Mouse (Mus musculus): ENCODE results near the gene Gpr137.
"Not testable (repeated sequence)": the region's sequence is repeated elsewhere in the genome, so short reads cannot be mapped to it uniquely, and the experiment has no call there.

Gpr137 gene

DNA sequence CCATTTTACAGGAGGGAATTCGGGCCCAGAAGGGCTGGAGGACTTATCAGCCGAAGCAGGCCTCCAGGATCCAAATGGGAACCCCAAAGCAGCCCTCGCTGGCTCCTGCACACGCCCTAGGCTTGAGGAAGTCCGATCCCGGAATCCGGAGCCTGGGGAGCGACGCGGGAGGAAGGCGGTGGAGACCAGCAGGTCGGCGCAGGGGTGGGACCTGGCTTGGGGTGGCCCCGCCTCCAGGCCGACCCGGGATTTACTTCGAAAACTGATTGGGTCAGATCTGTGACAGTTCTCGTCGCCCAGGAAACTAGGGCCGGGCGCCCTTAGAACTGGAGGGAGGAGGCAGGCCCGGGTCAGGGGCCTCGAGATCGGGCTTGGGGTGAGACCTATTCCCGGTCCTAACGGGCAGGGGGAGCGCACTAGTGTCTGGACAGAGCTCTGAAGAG, at the start of gene Gpr137:
Gpr137 (minus strand) TSS at position 232 of the 443 bp plus-strand sequence.
- in situ Hi-C loops (cut with MboI), result no loop called here

- in situ Hi-C loops (cut with MboI), result not testable (repeated sequence)
Measured at GRCm38 (mm10) chr19:6991166-6991565, 48.9 kb upstream of the Gpr137 start.

DNA sequence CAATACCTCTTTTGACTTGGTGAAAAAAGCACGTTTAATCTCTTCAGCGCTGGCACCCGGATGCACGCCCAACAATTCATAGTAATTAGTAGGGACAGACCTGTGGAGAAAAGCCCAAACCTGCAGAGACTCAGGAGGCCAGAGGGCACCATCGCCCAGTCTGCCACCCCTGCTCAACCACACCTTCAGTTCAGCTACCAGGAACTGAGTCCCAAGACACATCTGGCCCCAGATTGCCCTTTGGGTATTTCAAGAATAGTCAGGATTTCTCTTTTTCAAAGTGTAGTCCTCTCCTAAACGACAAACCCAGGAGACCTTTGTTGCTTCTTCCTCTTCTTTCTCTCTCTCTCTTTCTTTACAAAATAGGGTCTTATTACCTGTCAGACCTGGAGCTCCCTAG, 48.4 kb upstream of the Gpr137 start:
- in situ Hi-C loops (cut with MboI), result no loop called here

GRCm38 (mm10) chr19:6989251-6989650, 47.0 kb upstream of the Gpr137 start:
- in situ Hi-C loops (cut with MboI), result no loop called here

DNA sequence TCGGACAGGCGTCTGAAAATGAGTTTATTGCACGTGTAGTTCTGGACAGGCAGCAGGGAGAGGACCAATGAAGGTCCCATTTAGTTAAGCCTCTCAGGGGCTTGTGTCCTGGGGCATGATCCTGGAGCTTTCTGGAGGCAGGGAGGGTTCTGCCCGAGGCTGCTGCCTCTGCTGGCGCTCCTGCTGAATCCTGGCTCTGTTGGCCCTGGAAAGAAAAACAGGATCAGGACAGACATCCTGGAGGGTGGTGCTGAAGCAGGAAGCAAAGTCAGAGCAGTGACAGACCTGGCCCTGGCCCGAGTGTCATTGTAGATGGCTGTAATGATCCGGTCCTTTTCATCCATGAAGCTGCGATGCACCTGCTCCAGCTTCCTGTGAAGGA, 45.6 kb upstream of the Gpr137 start:
- in situ Hi-C loops (cut with MboI), result no loop called here

- in situ Hi-C loops (cut with MboI), result no loop called here
Measured at GRCm38 (mm10) chr19:6987061-6987903, 45.0 kb upstream of the Gpr137 start, which contains the start of gene Vegfb. TSS of gene Vegfb (minus strand) at chr19:6987651.

DNA sequence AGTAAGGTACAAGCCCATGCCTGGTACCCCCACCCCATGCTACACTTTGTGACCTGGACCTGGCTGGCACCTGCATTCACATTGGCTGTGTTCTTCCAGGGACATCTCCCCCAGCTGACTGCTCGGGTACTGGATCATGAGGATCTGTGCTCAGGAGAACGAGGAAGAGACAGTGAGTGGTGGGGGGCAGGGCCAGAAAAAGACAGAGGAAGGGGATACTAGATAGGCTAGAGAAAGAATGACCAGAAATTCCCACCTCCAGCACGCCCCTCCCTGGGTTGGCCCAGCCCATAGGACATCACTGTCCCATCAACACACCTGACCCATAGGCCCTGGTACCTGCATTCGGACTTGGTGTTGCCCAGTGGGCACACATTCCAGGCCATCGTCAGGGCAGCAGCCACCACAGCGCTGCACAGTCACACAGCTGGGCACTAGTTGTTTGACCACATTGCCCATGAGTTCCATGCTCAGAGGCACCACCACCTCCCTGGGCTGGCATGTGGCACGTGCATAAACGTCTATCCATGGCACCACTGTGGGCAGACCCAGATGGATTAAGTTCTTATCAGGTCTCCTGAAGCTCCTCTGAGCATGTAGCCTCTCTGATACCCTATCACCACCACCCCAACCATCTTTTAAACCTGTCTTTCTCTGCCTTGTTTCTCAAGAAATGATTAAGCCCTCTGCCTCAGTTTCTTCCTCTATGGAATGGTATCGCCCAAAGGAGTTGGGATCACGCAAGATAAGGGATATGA, 43.9 kb upstream of the Gpr137 start:
- in situ Hi-C loops (cut with MboI), result no loop called here

DNA sequence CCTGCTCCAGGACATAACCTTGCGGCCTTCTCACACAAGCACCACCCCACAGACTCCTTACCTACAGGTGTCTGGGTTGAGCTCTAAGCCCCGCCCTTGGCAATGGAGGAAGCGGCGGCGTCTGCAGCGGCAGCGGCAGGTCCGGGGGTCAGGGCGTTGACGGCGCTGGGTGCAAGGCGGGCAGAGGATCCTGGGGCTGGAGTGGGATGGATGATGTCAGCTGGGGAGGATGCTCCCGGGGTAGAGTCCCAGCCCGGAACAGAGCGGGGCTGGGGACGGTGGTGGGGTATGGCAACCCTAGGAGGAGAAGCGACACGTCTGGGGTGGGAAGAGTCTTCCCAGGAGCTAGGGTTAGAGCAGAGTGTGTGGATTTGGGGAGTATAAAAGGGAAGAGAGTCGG, 43.0 kb upstream of the Gpr137 start:
- in situ Hi-C loops (cut with MboI), result no loop called here

- in situ Hi-C loops (cut with MboI), result no loop called here
Measured at GRCm38 (mm10) chr19:6983621-6984020, 41.3 kb upstream of the Gpr137 start.

- in situ Hi-C loops (cut with MboI), result no loop called here
Measured at GRCm38 (mm10) chr19:6981465-6981864, 39.2 kb upstream of the Gpr137 start.

GRCm38 (mm10) chr19:6980381-6981093, 38.3 kb upstream of the Gpr137 start, which contains the start of gene Fkbp2:
TSS of gene Fkbp2 (minus strand) at chr19:6980501.
- in situ Hi-C loops (cut with MboI), result no loop called here

DNA sequence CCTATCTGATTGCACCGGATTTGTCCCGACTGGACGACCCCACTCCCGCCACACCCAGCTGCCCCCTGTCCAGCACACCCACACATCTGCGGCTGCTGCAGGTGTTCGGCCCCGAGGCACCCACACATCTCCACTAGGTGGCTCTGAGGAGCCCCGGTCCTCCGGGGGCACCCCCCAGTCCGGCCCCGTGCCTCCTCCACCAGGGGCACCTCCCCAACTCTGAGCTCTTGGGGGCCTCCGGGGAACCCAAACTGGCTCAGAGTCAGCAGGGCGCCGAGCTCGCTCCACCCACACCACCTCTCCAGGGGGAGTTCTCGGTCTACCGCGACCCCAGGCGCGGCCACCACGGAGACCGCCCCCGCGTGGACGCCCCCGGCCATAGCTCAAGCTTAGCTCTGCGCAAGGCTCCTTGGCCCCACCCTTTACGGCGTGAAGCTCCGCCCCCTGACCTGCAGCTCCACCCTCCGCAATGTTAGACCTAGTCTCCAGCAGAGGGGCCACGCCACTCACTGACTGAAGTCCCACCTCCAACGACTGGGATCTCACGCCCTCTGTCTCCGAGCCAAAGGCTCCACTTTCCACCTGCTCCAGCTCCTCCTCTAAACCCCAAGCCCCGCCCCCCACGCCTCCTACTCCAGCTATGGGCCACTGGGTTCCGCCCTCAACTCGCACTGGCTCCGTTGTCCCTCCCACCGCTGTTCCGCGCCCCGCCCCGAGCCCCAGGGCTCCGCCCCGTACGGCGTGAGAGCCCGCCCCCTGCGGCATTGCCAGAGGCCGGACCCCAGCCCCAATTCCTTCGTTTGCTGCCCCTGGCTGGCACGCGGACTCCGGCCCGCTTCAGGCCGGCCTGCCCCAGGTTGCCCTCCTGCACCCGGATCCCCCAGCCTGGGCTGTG, 37.5 kb upstream of the Gpr137 start:
- in situ Hi-C loops (cut with MboI), result no loop called here

- in situ Hi-C loops (cut with MboI), result no loop called here
Measured at GRCm38 (mm10) chr19:6979001-6979479, 36.8 kb upstream of the Gpr137 start.

DNA sequence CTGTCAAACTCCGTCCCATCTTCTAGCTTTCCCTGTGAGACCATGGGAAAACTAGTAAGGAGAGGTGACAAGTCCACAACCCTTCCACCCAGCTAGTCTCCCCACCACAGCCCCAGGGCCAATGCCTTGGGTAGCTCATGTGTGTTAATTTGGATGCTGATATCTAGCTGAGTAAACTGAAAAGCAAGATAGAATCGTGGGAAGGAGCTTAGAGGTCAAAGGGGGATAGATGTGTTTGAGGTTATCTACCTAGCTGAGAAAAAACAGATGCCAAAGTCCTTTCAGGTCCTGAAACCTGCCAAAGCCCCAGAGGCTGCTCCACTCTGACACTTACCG, 36.3 kb upstream of the Gpr137 start:
- in situ Hi-C loops (cut with MboI), result no loop called here

GRCm38 (mm10) chr19:6977759-6978638, 35.7 kb upstream of the Gpr137 start:
- in situ Hi-C loops (cut with MboI), result no loop called here

GRCm38 (mm10) chr19:6975537-6976521, 33.5 kb upstream of the Gpr137 start, which contains the start of gene Plcb3:
TSS of gene Plcb3 (minus strand) at chr19:6976470.
- in situ Hi-C loops (cut with MboI), result no loop called here

GRCm38 (mm10) chr19:6974211-6975205, 32.2 kb upstream of the Gpr137 start, which contains the start of gene Ppp1r14b:
TSS of gene Ppp1r14b (plus strand) at chr19:6974968.
- in situ Hi-C loops (cut with MboI), result no loop called here
